In the genomic region with DNA sequence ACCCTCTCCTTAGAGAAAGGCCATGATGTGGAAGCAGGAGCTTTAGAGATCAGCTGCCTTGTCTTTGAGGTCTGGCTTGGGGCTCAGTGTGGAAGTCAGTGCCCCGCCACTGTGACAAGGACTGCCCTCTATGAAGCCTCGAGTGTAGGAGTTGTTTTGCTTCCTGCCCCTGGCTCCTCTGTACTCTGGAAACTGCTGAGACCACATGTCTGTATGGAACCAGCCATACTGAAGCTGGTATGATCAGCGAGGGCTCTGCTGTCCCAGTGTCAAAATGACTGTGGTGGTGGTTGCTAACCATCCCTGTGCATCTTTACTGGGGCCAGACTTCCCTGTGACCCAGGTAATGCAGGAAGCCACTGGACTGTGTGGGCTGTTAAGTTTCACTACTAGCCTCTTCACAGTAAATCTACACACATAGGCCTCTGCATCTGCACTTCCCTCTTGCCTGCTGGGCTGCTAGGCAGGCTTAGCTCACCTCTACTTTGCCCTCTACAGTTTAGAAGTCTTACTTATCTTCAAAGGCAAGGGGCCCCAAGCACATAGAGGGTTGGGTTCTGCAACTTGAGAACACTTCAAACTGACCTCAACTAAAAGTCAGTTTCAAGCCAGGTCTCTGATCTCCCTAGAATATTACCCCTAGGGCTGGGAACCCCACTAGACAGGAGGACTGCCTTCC, we compare ENCODE assay signal across 11 mouse cellular contexts. TPM values are rescaled to one million over a fixed set of nuclear protein-coding genes. Genes with fewer than 3 reads are reported as not detected.
DNase-seq lines count a peak whose midpoint lies in the region; ATAC-seq lines count a peak whose summit lies in the region.
"Had no signal": no experiment of that assay in that cellular context is flagged by ENCODE, and none has a peak within 500 bp of the region (broad histone marks: within the 10 kb centered on the region; RNA-seq: fewer than 3 reads in every experiment).

No protein-coding gene starts in this region.

- H3K27me3 ChIP-seq in heart, embryonic 15.5 days = no peaks in the 10 kb centered on the region
- H3K27me3 ChIP-seq in megakaryocyte, embryonic 14.5 days (replicated peaks) = no peaks in the 10 kb centered on the region
- H3K27me3 ChIP-seq: midbrain, embryonic 12.5 days had no signal

- no peak overlapping the region for H3K9ac ChIP-seq in heart, embryonic 15.5 days
- H3K9ac ChIP-seq: midbrain, embryonic 12.5 days had no signal

- H3K4me3 ChIP-seq in heart, embryonic 15.5 days = no peak overlapping the region
- H3K4me3 ChIP-seq in megakaryocyte, embryonic 14.5 days (replicated peaks) = peak overlapping the region; percentile 29
- H3K4me3 ChIP-seq: midbrain, embryonic 12.5 days had no signal

- no peaks in the 10 kb centered on the region for H3K9me3 ChIP-seq in heart, embryonic 15.5 days (replicated peaks)
- no peaks in the 10 kb centered on the region for H3K9me3 ChIP-seq in megakaryocyte, embryonic 14.5 days
- H3K9me3 ChIP-seq: midbrain, embryonic 12.5 days had no signal

- H3K27ac ChIP-seq in heart, embryonic 15.5 days = peak overlapping the region; percentile 52
- H3K27ac ChIP-seq: midbrain, embryonic 12.5 days had no signal

- 0 out of 2 replicates have a peak, but pooled peaks have one; percentile 7 for ATAC-seq in heart, embryonic 15.5 days (replicated peaks; ENCODE audit: insufficient number of reproducible peaks, insufficient read depth, low FRiP score, low read depth)
- ATAC-seq in granulocyte monocyte progenitor cell, adult 5-6 weeks (replicated peaks; ENCODE audit: poor library complexity, severe bottlenecking) = peak; percentile 34

- DNase-seq in heart, postnatal 25 days (ENCODE audit: low spot score) = no peak
- peak; percentile 83 for DNase-seq in CD4-positive helper T cell, adult 2 months (ENCODE audit: low read depth, low spot score)
- DNase-seq in left cerebral cortex, adult 11 months (ENCODE audit: low spot score) = no peak
- no peak for DNase-seq in frontal cortex, adult 2 months (ENCODE audit: extremely low spot score in 1 of 2, low spot score in 1 of 2)
- DNase-seq in layer of hippocampus, postnatal 36 days = no peak
- DNase-seq: adrenal gland, postnatal 14 days; kidney, postnatal 14 days had no signal

- H3K4me2 ChIP-seq in heart, embryonic 15.5 days = no peak overlapping the region
- H3K4me2 ChIP-seq: midbrain, embryonic 12.5 days had no signal

- peaks cover 55% of the 10 kb centered on the region for H3K4me1 ChIP-seq in heart, embryonic 15.5 days (replicated peaks)
- H3K4me1 ChIP-seq in megakaryocyte, embryonic 14.5 days = peaks cover 85% of the 10 kb centered on the region

- WGBS in heart, embryonic 15.5 days = 53% methylated on average over 3 of the region's 3 CpGs

- intact Hi-C loops in heart, postnatal 25 days (cut with DNase I) = loop anchor here (5.0 kb wide), 1 partner anchor 32 kb away; a partner anchor contains a TSS

- H3K36me3 ChIP-seq in heart, embryonic 15.5 days = no peaks in the 10 kb centered on the region
- peaks cover 56% of the 10 kb centered on the region for H3K36me3 ChIP-seq in megakaryocyte, embryonic 14.5 days (replicated peaks; ENCODE audit: low read length)
- H3K36me3 ChIP-seq: midbrain, embryonic 12.5 days had no signal

RNA-seq across cellular contexts. Expression of a gene that starts 33.9 kb away (rescaled TPM):
- 20.7 and 29.3 TPM in 2 replicates for polyA plus RNA-seq in heart, embryonic 15.5 days (2015; fragmentation: Nextera tagmentation; extraction: Ambion mirVana)
- 10 to 100 TPM; 15.3 to 20.8 TPM for total RNA-seq in heart, postnatal 25 days (2021)
- 58.9 and 59.4 TPM in 2 replicates for total RNA-seq in granulocyte monocyte progenitor cell, adult 5-6 weeks (2014; fragmentation: Nextera tagmentation)
- 19.6 and 21.7 TPM in 2 replicates for total RNA-seq in granulocyte monocyte progenitor cell, adult 5-6 weeks (2017)
- 27.1 and 40.6 TPM in 2 replicates for polyA plus RNA-seq in megakaryocyte, embryonic 14.5 days (2012; ENCODE audit: insufficient read depth, low replicate concordance)
- 56.7 and 80.5 TPM in 2 replicates for polyA plus RNA-seq in frontal cortex, adult 2 months (2012; rRNA removed)
- total RNA-seq in layer of hippocampus, postnatal 36 days (2021) = 10 to 100 TPM; 59.3 to 61.3 TPM
